Mouse (Mus musculus) R1 (cell line): ENCODE measurements around the gene Prim2.
"Not testable (repeated sequence)": the region's sequence is repeated elsewhere in the genome, so short reads cannot be mapped to it uniquely, and the experiment has no call there.

Source experiments
- DNase-seq: peaks from one replicate; pipeline ENCODE4 v3.0.0-alpha.2; 2018; ENCODE audit warnings: low read depth, low spot score

Gene Prim2

GRCm38 (mm10) chr1:33657574-33658149 is 11.9 kb downstream of the Prim2 start:
- DNase-seq = no peak

DNA sequence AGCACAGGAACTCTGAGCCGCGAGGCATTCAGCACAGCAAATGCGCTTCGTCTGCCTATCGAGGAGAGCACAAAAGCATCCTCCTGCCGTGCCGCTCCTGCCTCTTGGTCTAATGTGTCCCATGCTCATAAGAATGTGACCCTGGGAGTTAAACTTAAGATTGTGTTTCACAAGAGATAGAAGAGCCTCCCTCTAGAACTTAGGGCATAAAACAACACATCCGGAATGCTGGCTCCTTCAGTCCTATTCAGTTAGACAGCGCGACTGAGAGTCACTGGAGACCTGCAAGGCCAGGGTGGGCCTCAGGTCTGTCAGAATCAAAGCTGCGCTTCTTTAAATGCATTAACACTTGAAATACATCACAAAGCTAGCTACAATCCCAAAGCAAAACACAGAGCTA is 18.7 kb downstream of the Prim2 start:
- no peak for DNase-seq

GRCm38 (mm10) chr1:33649534-33650108 is 20.0 kb downstream of the Prim2 start:
- no peak for DNase-seq

- DNase-seq = no peak
Observed at GRCm38 (mm10) chr1:33649021-33649420, 20.6 kb downstream of the Prim2 start.

GRCm38 (mm10) chr1:33647661-33648060 is 21.9 kb downstream of the Prim2 start:
- DNase-seq = no peak

DNA sequence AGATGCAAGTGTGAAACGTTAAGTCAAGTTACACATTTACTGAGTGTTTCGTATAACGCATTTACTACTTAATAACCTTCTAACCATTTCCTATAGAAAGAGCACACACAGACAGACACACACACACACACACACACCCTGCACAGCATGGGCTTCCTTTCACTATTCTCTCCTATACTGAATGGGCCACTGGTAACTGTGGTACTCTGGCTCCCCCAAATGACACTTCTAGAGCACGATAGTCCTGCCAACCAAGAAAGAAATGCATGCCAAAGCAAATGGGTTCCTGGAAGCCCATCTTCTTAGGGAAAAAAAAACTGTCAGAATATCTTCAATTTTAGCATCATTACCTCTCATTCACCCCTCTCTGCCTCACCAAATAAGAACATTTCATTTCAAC is 22.4 kb downstream of the Prim2 start:
- DNase-seq = no peak

DNA sequence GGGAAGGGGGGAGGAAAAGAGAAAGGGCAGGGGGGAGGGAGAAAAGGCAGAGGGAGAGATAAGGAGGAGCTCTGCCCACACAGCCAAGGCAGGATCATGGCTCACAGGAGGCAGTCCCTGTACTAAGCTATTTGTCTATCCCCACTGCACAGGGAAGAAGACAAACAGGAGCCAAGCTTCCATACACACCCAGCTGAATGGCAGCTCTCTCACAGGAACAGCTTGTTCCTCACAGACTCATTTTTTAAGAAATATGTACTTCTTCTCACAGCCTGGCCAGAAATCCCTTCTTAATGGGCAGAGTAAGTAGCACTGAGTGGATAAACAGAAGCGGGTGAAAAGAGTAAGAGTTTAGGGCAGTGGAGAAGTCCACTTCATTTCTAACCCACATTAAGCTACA is 23.9 kb downstream of the Prim2 start:
- no peak for DNase-seq

GRCm38 (mm10) chr1:33641139-33641538 is 28.5 kb downstream of the Prim2 start:
- no peak for DNase-seq

DNA sequence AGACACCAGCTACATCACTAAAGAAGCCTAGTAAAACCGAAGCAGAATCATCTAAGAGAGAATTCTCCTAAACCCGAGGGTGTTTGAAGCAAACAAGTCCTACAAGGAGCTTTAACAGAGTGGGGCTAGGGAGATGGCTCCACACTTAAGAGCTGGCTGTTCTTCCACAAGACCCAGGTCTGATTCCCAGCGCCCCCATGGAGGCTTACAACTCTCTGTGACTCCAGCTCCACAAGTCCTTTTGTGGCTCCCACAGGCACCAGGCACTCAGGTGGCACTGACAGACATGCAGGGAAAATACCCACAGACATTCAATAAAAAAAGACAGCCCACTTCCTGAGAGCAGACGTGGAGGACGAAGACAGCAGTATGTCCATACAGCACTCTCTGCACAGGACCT is 29.5 kb downstream of the Prim2 start:
- DNase-seq = no peak

GRCm38 (mm10) chr1:33639234-33639633 is 30.4 kb downstream of the Prim2 start:
- no peak for DNase-seq

GRCm38 (mm10) chr1:33637827-33638226 is 31.8 kb downstream of the Prim2 start:
- peak; percentile 82 for DNase-seq

DNA sequence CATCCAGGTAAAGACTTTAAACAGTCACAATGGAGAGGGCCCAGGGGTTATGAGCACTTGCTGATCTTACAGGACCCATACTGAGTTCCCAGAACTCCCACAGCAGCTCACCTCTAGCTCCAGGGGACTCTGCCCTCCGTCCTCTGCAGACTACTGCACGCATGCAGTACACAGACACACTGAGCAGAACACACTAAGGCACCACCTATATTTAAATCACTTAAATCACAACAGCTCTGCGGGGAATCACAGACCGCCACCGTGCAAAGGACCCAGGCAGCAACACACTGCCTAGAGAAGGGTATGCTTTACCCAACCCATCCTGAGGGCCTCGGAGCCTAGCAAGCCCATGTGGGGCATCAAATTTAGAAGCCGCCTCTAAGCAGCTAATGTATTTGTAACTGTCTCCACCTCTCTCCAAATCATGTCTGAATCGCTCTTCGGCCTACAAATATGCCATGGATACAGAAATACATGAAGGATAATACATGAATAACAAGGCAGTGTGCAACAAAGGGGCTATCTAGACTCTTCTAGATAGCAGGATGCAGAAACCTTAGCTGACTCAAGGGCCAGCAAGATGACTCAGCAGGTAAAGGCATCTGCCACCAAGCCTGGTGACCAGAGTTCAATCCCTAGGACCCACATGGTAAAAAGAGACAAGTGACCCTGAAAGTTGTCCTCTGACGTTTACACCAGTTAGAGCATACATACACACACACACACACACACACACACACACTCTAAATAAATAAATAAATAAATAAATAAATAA is 33.0 kb downstream of the Prim2 start:
- DNase-seq = peak; percentile 54

GRCm38 (mm10) chr1:33631002-33631618 is 38.5 kb downstream of the Prim2 start:
- not testable (repeated sequence) for DNase-seq

DNA sequence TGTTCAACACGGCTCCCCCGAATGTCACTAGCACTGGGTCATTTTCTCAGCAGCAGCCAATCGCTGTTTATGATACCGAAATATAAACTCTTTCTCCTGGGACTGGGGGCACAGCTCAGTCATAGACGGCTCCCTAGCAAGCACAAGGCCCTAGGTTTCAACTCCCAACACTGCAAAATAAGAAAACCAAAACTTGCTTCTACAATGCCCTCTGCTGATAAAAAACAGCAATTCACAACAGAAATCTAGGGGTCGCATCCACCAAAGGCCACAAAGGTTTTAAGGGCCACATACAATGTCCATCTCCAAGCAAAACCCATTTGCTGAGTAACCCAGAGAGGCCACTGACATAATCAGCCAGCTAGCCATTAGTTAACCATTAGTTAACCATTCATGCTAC is 41.8 kb downstream of the Prim2 start:
- DNase-seq = no peak

GRCm38 (mm10) chr1:33627070-33627469 is 42.5 kb downstream of the Prim2 start:
- DNase-seq = no peak

- no peak for DNase-seq
Observed at GRCm38 (mm10) chr1:33624900-33625299, 44.7 kb downstream of the Prim2 start.

GRCm38 (mm10) chr1:33624441-33624840 is 45.2 kb downstream of the Prim2 start:
- DNase-seq = no peak

DNA sequence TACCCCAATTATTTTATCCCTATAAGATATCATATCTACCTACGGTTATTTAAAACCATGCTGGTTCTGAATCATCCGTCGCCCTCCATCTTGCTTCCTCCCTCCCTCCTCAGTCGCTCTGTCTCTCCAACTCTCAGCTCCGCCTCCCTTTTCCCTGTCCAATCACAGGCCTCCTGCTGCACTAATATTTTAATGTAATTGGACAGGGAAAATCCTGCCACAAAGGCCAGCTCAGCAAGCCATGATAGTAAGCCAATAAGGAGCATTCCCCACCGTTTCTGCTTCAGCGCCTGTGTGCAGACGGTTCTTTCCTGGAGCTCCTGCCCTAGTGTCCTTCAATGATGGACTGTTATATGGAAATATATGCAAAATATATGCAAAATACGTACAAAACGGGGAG is 47.8 kb downstream of the Prim2 start:
- peak; percentile 91 for DNase-seq

DNA sequence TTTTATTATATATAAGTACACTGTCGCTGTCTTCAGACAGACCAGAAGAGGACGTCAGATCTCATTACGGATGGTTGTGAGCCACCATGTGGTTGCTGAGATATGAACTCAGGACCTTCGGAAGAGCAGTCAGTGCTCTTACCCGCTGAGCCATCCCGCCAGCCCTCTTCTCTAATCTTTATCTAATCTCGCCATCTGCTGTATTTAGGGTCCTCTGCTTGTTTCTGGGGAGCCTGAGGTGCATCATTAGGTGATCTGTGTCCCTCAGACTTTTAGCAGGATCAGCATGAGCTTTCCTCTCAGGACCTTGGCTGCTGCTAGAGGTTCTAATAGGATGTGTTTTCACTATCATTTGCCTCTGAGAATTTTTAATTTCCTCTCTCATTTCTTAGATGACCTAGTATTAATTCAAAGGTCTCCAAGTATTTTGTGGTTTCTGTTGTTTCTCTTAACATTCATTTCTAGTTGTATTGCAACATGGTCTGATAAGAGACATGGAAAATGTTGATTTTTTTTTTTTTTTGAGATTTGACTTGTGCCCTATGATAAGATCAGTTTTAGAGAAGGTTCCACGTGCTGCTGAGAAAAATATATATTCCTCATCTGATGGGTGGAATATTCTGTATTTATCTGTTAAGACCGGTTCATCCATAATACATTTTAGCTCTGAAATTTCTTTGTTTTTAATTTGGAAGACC is 49.4 kb downstream of the Prim2 start:
- no peak for DNase-seq

- DNase-seq = not testable (repeated sequence)
Observed at GRCm38 (mm10) chr1:33616642-33617041, 53.0 kb downstream of the Prim2 start.

- no peak for DNase-seq
Observed at GRCm38 (mm10) chr1:33612100-33612499, 57.5 kb downstream of the Prim2 start.
